Mouse (Mus musculus): ENCODE results near the gene Map3k4.

- TF ChIP-seq ZC3H11A (IDR thresholded peaks at IDR 0.05; ENCODE audit: borderline replicate concordance, low read depth, low read length) (no peak), HCFC1 (IDR thresholded peaks at IDR 0.05; ENCODE audit: borderline replicate concordance, insufficient read depth, low read length) (no peak)
Measured at GRCm38 (mm10) chr17:12249783-12250504, 68.7 kb downstream of the Map3k4 start.
